Mouse (Mus musculus): ENCODE measurements around the gene Pigs. TPM values are rescaled to one million over a fixed set of nuclear protein-coding genes. Genes with fewer than 3 reads are reported as not detected.

The Pigs gene
- total RNA-seq (2021), result 10 to 100 TPM; 24.6 to 26.7 TPM
- long read RNA-seq, experiment 1, transcript Pigs-201 (12 exons, 2,501 nt), result major isoform, 42 of 54 reads
- long read RNA-seq, experiment 1, partial matches to known transcripts, result 8 of 54 reads
- long read RNA-seq, experiment 1, other reads (novel, unspliced or antisense), result 4 of 54 reads
- long read RNA-seq, experiment 2, transcript Pigs-201 (12 exons, 2,501 nt), result major isoform, 17 of 23 reads
- long read RNA-seq, experiment 2, partial matches to known transcripts, result 2 of 23 reads
- long read RNA-seq, experiment 2, other reads (novel, unspliced or antisense), result 4 of 23 reads

- DNase-seq, result peak; percentile 98
Measured at GRCm38 (mm10) chr11:78327634-78328511, at the start of gene Pigs. Gene Pigs (plus strand): TSS chr11:78328415.

GRCm38 (mm10) chr11:78278853-78279252 is 49.4 kb upstream of the Pigs start:
- DNase-seq, result peak in 1 of 2 experiments; percentile 28

- DNase-seq, result no peak
Measured at GRCm38 (mm10) chr11:78279586-78279985, 48.6 kb upstream of the Pigs start.

- no peak for DNase-seq
Measured at GRCm38 (mm10) chr11:78289146-78289763, 39.0 kb upstream of the Pigs start.

GRCm38 (mm10) chr11:78290654-78291053 is 37.6 kb upstream of the Pigs start, which contains the start of gene BC030499:
Gene BC030499 (plus strand): TSS chr11:78290841.
- DNase-seq, result no peak

GRCm38 (mm10) chr11:78294585-78294984 is 33.6 kb upstream of the Pigs start:
- DNase-seq, result no peak

GRCm38 (mm10) chr11:78300917-78301316 is 27.3 kb upstream of the Pigs start:
- DNase-seq, result no peak

- peak; percentile 91 to 92 for DNase-seq
Measured at GRCm38 (mm10) chr11:78301357-78302084, 26.7 kb upstream of the Pigs start, which contains the start of gene Spag5. Gene Spag5 (plus strand): TSS chr11:78301529.

- DNase-seq, result no peak
Measured at GRCm38 (mm10) chr11:78305272-78305671, 22.9 kb upstream of the Pigs start.

GRCm38 (mm10) chr11:78310861-78311511 is 17.2 kb upstream of the Pigs start:
- DNase-seq, result no peak

GRCm38 (mm10) chr11:78313662-78314061 is 14.6 kb upstream of the Pigs start:
- DNase-seq, result no peak

GRCm38 (mm10) chr11:78318411-78318810 is 9.8 kb upstream of the Pigs start:
- no peak for DNase-seq

- DNase-seq, result no peak
Measured at GRCm38 (mm10) chr11:78322076-78322831, 6.0 kb upstream of the Pigs start.

GRCm38 (mm10) chr11:78322860-78323259 is 5.4 kb upstream of the Pigs start, which contains the start of gene Aldoc:
Gene Aldoc (plus strand): TSS chr11:78322968.
- peak; percentile 61 to 76 for DNase-seq

GRCm38 (mm10) chr11:78324000-78324785 is 4.0 kb upstream of the Pigs start:
- no peak for DNase-seq

GRCm38 (mm10) chr11:78324965-78325364 is 3.2 kb upstream of the Pigs start:
- DNase-seq, result no peak

- no peak for DNase-seq
Measured at GRCm38 (mm10) chr11:78327215-78327614, 1.0 kb upstream of the Pigs start.

- DNase-seq, result no peak
Measured at GRCm38 (mm10) chr11:78328512-78329056, 369 bp downstream of the Pigs start.

- DNase-seq, result no peak
Measured at GRCm38 (mm10) chr11:78332676-78333075, 4.5 kb downstream of the Pigs start.
